Mouse (Mus musculus) c-Kit-positive CD71-positive TER-119-negative erythroid progenitor cells, embryonic 14.5 days (primary cell): ENCODE data around the gene Rap1b.

ENCODE experiments used
- DNase-seq: peaks from one replicate; pipeline ENCODE4 v3.0.0-alpha.2; 2013; ENCODE audit warnings: low read depth

Rap1b gene

DNA sequence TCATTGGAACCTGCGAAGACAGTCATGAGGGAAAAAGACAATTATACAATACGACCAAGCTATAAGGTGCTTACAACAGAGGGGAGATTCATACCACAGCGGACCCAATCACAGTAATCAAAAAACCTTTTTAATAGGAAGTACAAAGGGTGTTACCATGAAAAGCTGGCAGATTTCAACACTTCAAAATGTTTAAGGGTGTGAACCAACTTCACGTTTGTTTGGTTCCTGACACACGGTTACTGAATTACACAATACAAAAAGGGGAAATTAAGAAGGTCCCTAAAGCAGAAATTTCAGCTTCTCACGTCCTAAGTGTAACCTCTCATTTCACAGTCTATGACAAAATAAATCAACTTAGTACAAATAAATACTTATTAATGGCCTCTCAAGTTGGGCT is 27.2 kb downstream of the Rap1b start:
- no peak for DNase-seq

DNA sequence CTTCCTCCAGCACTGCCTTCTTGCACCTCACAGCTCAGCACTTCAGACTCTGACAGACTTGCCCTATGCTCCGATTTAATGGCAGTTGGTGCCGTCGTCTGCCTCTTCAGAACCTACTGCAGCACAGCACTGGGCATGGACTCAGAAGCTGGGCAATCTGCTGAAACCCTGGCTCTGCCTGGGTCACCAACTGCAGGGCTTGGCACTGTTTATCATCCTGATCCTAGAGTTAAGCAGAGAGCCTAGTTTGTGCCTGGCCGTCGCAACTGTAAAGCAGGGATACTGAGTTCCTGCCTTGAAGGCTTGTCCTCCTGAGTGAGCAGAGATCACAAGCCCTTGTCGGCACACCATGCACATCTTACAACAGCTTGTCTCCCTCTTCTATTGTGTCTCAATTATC is 29.1 kb downstream of the Rap1b start:
- DNase-seq = no peak

DNA sequence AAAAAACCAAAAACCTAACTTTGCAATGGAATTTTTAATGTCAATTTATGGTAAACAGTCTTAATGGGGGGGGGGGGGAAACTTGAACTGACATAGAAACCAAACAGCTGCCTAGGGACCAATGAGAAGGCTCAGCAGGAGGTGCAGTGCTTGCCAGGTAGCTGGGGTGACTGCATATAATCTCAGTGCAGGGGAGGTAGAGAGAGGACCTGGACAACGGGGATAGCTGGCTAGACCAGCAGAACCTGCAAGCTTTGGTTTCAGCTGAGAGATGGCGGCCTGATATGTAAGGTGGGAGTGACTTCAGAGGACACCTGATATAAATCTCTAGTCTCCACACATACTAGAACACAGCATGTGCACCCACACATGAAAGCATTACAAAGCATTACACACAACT is 33.3 kb downstream of the Rap1b start:
- DNase-seq = no peak

DNA sequence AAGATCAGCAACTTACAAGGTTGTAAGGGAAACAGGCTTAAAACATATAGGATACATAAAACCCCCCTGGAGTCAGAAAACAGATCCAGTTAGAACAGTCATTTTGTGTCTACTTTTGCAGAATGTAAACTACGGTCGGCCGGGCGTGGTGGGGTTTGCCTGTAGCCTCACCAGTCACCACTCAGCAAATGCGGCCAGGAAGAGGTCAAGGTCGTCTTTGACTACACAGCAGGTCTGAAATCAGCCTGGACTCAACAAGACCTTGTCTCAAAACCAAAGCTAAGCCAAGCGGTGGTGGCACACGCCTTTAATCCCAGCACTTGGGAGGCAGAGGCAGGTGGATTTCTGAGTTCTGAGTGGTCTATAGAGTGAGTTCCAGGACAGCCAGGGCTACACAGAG is 34.3 kb downstream of the Rap1b start:
- no peak for DNase-seq

DNA sequence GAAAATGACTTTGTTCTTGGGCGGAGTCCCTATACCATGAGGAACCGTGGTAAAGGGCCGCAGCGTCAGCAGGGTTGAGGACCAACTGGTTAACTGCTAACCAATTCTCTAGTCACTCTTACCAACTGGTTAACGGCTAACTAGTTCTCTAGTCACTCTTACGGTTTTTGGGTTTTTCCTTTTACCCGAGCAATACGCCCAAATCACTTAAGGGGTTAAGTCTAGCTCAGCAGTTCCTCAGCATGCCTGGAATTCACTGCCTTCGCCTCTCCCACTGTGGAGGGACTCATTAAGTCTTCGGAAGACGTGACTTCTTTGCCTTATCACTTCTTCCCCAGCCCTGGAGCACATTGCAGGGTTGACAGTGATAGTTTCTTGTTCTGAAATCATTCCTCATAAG is 35.3 kb downstream of the Rap1b start:
- DNase-seq = no peak

DNA sequence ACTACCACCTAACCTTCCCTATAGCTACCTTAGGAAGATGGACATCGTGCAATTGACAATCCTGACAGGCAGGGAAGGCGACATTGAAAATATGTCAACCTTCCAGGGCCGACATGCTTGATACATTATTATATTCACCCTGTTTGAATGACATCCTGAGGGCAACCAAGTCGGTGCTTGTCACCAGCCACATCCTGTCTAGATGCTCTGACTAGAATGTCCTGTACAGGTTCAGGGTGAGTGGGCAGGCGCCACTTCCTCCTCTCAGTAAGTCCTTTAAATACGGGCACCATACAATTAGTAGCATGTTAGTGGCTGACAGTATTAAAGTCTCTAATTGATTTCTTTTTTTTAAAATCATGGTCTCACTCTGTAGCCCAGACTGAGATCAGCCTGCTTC is 37.8 kb downstream of the Rap1b start:
- DNase-seq = no peak

DNA sequence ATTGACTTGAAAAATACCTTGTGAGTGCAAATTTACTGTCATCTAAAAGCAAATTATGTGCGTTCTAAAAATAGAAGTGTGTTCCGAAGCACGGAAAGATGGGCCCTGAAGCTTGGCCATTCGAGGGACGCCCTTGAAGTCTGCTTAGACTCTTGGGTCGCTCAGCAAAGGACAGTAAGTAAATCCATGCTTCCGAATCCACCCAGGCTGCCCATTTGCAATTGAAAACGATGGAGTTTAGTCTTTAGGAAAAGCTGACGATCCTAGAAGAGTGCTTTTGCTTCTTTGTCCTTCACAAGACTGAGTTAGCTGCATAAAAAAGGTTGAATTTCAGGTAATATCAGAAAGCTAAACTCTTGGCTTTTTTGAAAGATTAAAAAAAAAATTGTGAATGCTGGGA is 39.9 kb downstream of the Rap1b start:
- DNase-seq = no peak

DNA sequence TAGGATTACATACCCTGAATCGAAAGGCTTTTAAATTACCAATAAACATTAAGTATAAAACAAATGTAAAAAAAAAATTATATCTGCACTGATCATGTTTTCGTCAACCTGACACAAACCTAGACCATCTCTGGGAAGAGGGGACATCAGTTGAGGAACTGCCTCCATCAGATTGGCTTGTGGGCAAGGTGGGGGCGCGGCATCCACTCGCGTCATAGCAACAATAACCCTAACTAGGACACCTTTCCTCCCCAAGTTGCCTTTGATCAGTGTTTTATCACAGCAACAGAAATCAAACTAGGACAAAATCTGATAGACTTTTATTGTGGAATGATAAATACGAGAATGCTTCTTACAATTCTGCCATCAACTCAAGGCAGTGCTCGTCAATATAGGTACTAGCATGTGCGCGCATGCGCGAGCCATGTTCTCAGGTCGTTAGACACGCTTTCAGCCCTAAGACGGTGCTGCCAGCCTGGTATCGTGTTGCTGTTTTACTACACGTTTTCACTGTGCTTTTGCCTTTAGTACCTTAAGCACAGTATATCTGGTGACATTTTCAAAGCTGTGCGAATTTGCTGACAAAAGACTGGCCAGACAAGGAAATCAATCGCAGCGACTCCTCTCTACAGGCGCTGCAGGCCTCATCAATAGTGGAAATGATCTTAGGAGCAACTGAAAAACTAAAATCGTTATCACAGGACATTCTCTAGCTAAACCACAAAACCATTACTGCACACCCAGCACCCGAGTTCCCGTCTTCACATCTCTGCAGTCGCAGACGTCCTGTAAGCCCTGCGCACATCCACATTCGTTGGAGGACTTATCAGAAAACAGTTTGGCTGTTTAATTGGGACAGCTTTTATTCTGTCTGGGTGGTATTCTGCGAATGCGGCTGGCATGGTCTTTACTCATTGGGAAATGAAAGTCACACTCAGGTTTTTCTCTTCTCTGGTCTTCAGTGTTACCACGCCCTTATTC is 41.7 kb downstream of the Rap1b start:
- no peak for DNase-seq

DNA sequence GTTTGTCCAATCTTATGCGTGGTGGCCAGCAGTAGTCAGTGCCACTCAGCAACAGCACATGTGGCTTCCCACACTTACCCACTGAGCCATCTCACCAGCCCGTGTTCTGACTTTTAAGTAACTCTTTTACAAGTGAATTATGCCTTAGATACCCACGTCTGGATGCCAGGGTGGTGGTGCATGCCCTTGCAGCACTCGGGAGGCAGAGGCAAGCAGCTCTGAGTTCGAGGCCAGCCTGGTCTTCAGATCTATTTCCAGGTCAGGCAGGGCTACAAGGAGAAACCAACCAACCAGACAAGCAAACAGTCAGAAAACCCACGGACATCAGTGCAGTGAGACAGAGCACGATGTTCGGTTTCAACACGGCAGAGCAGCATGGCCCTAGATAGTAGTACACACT is 43.9 kb downstream of the Rap1b start:
- no peak for DNase-seq

DNA sequence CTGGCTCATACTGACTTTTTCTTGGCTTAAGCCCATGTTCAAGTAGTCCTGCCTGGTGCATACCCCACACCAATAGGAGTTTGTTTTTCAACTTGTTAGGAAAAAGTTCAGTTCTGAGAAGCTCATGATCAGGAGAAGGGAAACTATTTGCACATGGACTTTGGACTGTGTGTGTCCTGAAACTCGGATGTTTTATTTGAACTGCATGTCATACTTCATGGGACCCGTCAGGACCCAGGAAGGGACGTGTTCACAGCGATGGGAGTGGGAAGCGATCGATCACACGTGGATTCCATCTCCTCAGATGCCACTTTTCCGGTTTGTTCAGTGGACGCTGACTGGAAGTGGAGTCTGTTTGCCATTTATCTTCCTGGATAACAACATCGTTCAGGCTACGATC is 46.0 kb downstream of the Rap1b start:
- no peak for DNase-seq

DNA sequence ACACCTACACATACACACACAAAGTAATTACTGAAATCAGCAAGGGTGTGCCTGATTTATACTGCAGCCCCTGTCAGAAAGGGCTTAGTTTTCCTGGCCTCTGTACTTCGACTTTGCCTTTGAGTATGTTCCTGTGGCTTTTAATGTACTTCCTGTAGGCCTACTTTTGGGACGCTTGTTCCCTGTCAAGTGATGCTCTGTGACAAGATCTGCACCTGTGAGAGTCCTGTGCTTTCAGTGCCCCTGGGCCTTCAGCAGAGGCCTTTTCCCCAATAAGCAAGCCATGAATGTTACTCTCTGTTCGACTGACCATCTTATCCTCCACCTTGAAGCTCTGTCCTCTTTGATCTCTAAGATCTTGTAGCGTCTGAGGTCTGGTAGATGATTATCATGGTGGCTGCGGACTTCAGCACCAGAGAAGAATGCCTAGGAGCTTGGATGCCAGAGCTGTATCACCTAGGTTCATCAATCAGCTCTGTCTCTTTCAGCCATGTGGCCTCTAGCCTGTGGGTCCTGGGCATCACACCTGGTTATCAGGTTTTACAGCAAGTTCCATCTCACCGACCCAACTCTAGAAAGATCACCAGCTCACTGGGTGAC is 47.3 kb downstream of the Rap1b start:
- no peak for DNase-seq

DNA sequence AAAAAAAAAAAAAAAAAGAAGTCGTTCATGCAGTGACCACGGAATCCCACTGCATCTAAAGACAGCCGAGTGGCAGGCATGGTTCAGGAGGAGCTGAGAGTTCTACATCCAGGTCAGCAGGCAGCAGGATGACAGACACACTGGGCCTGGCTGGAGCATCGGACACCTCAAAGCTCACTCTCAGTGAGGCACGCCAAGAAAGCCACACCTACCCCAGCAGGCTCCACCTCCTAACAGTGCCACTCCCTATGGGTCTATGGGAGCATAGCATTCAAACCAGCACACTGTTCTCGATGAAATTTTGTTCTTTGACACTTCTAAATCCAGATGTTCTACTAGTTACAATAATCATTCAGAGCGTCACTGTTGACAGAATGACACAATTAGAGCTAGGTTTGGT is 48.2 kb downstream of the Rap1b start:
- DNase-seq = no peak

DNA sequence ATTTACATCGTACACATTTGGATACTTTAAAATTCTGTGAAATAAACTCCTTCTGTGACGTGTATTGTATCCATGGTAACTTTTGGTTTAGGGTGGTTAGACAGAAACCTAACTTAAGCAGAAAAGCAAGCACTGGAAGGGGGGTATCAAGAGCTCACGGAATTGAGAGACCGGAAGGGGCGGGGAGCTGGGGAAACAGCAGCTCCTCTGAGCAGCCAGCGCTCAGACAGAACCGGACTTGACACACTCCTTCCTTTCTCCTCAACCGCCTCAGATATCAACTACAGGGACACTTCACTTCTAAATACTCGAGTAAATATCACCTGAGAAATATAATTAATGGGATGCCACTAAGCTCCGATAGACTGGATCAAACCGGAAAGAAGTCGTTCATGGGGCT is 48.7 kb downstream of the Rap1b start:
- no peak for DNase-seq

DNA sequence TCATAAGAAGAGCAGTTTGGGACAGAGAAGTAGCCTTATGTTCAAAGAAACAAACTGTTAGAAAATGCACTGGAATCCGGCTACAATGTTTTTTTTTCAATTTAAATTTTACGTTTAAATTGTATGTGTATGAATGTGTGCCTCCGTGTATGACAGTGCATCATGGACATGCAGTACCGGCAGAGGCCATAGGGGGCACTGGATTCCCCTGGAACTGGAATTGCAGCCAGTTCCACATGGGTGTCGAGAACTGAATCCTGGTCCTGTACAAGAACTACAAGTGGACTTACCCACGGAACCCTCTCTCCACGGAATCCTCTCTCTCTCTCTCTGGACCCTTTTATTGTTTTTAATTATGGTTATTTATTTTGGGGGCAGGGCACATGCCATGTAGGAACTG is 49.7 kb downstream of the Rap1b start:
- no peak for DNase-seq

DNA sequence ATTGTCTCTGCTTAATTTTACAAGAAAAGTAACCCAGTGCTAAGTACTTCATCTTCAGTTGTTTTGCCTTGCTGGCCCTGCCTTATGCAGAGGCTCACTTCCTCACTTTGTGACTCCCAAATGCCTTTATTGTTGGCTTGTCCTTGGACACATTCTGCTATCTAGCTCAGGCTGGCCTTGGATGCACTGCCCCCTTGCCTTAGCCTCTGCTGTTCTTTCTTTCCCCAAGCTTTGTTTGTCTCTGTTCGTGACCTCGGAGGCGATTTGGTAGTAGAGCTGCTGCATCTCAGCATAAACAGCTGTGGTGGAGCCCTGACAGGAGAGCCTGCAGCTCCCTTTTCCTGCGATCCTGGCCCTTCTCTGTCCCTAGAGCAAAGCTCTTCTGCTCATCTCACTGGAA is 50.6 kb downstream of the Rap1b start:
- DNase-seq = no peak

DNA sequence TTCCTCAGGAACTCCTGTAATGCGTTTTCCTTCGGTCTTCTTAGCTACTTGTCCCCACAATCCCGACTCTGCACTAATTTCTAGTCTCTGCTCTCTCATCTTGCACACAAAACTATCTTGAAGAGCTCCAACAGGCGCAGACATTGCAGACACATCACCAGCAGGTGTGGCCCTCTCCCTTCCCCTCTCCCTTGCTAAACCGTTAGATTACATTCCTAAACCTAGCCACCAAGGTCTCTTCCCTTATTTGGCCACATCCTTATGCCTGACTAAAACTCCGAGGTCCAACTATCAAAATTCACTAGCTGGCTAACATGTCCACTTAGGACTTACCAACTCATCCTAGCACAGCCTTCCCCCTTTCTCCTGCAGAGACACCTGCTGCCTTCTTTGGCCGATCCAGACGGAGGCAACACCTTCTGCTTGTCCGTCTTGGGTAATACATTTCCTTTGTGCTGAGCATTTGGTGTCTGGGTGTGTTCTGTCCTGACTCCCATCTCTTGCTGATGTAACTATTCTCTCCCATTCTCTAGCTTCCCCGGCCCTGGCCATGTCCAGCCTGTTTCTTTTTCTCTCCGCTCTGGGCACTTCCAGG is 52.3 kb downstream of the Rap1b start:
- DNase-seq = no peak

DNA sequence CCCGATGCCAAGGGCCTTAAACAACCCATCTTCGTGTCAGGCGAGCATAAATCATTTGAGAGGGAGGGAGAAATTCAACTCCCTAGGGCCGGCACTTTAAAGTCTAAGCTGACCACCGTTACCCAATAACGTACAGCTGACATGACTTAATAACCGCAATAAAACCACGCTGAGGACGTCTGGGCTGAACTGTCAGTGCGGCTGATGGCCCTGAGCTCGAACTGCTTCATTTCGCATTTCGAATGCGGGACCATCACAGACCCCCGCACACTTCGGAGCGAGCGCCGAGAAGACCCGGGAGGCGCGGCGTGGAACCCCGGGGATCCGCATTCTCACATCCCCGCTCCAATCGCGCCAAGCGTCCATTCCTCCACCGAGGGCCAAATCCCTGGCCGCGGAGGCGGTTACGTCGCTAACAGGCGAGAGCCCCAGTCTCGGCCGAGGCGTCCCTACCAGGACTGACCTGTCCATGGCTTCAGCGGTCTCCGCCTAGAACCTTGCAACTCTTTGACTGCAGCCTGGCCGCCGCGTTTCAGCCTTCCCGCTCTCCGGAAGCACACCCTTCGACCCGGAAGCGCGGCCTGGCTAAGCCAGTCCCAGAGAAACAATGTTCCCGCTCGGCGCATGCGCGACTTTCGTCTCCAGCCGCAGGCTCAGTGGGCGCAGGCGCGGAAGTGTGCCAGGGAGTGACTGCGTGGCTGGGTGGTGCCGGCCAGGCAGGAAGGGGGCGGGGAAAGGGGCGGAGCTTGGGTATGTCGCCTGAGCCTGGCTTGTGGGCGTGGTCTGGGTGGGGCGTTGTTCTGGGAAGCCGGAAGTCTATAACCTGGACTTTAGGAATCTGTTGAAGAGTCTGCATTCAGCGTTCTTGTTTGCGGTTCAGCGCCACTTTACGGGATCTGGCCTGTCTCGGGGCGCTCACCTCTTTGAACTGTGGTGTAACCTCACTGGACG is 53.4 kb downstream of the Rap1b start, which contains the start of gene Nup107:
TSS of gene Nup107 (minus strand) at position 565 of the 951 bp plus-strand sequence.
- peak; percentile 99 for DNase-seq

DNA sequence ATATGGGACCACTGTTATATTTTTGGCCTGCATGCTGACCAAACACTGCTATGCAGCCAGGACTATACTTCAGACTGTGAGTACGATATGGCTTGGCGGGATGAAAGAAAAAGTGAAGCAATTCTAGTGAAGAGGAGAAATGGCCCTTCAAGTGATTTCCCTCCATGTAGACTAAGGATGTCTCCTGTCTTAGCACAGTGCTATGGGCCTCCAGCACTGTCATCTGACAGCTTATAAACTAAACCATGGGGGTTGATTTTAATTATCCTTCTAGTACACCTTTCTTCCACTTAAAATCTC is 54.7 kb downstream of the Rap1b start:
- DNase-seq = no peak

DNA sequence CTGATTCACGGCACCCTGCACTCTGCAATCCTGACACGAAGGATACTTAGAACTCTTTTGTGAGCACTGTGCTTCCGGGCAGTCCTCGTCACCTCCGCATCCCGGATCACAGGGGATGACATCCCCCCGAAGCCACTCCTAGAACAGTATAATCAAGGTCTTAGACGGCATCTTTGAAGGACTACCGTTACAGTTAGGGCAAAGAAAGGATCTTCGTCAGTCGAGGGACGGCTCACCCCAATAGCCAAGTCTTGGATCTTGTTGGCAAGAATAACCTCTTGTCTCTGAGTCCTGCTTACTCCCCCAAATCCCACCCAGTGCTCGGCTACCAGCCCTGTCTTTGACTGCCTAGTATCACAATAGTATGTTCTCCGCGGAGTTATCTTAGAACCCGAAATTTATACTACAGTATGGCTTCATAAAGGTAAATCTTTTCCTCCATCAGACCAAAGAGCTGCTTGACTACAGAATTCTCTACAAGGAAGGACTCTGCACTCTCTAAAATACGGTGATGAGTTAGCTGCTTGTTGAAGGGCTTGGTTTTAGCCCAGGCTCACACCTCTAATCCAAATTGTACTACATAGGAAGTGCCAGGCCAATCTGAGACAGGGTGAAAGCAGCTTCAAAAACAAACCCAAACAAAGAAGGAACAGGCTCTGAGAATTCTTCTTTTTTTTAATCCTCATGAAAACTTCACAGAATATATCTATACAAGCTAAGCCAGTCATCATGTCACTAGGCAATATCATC is 55.2 kb downstream of the Rap1b start:
- DNase-seq = no peak

DNA sequence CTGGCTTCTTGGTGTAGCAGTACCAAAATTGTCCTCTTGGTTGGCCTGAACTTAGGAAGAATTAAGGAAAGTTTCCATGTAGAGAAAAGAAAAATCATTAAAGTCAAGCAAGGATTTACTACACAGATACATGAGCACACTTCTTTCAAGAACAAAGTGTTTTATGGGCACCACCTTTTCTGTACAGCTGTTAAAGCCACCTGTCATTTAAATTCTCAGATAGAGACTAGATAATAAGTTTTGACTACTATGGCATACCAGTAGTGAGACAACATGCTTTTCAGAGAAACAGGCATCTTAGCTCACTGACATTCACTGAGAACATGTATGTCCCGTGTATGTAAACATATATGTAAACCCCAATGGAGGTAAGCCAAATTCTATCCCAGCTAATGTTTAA is 55.8 kb downstream of the Rap1b start:
- no peak for DNase-seq

DNA sequence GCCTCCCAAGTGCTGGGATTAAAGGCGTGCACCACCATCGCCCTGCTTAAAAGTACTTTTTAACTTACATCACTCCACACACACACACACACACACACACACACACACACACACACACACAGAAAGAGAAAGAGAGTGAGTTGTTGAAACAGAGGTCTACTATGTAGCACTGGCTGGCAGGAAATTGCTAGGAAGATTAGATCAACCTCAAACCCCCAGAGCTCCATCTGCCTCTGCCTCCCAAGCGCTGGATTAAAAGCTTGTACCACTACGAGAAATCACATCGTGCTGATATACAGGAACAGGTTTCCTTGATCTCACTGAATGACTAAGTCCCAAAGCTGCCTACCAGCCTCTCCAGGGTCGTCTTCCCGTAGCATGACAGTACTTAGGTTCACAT is 61.2 kb downstream of the Rap1b start:
- no peak for DNase-seq
